Mouse (Mus musculus) CH12.LX (cell line): ENCODE data around the gene Psmb11. TPM values are rescaled to one million over a fixed set of nuclear protein-coding genes. Genes with fewer than 3 reads are reported as not detected.
"Not testable (repeated sequence)": the region's sequence is repeated elsewhere in the genome, so short reads cannot be mapped to it uniquely, and the experiment has no call there.

Experiments used
- DNase-seq: peaks from one replicate; pipeline ENCODE4 v3.0.0-alpha.2; 2013; ENCODE audit errors: extremely low read depth
- H3K27ac ChIP-seq: 2 replicates; pipeline ENCODE4 v1.5.1; 2012; ENCODE audit warnings: low read depth, mild to moderate bottlenecking, control low read depth, moderate library complexity; ENCODE audit not compliant: insufficient read depth
- H3K27me3 ChIP-seq: replicated peaks from 2 replicates; pipeline ENCODE3; 2012; ENCODE audit warnings: inconsistent platforms
- H3K36me3 ChIP-seq, 2 experiments: replicated peaks in 1 of 2; 2 replicates each; pipeline versions ENCODE3 to v1.6.1; 2012; ENCODE audit warnings: inconsistent platforms in 1 of 2, low read length in 1 of 2, mild to moderate bottlenecking in 1 of 2, mixed read lengths in 1 of 2, moderate library complexity in 1 of 2; ENCODE audit not compliant: control insufficient read depth in 1 of 2, insufficient read depth in 1 of 2
- H3K4me1 ChIP-seq, 2 experiments: 2 replicates each; pipeline ENCODE4 v1.6.1; 2012; ENCODE audit warnings: inconsistent platforms in 1 of 2, moderate library complexity in 1 of 2; ENCODE audit not compliant: insufficient read depth in 2 of 2, control insufficient read depth in 1 of 2
- H3K4me2 ChIP-seq: 2 replicates; pipeline ENCODE4 v1.6.1; 2012; ENCODE audit warnings: low read depth, mild to moderate bottlenecking, control low read depth; ENCODE audit not compliant: poor library complexity, insufficient read depth, severe bottlenecking
- H3K4me3 ChIP-seq, 3 experiments: fragments of 150-350 bp in 1 of 3; sonication (generic) in 1 of 3; replicated peaks in 1 of 3; 2 replicates each; pipeline versions ENCODE3 to v1.5.1; 2011 to 2012; ENCODE audit warnings: low read depth in 2 of 3, low read length in 2 of 3, mild to moderate bottlenecking in 2 of 3, moderate library complexity in 2 of 3, control low read depth in 1 of 3, improper control_type of control experiment in 1 of 3, inconsistent platforms in 1 of 3, mixed read lengths in 1 of 3; ENCODE audit not compliant: poor library complexity in 1 of 3
- H3K79me2 ChIP-seq: replicated peaks from 2 replicates; pipeline ENCODE4 v1.6.1; 2012; ENCODE audit warnings: mild to moderate bottlenecking, moderate library complexity; ENCODE audit not compliant: control insufficient read depth, poor library complexity, insufficient read depth, severe bottlenecking; ENCODE audit errors: extremely low read depth
- H3K9ac ChIP-seq: 2 replicates; pipeline ENCODE4 v1.6.1; 2012; ENCODE audit warnings: low read depth, mild to moderate bottlenecking, control low read depth, moderate library complexity; ENCODE audit not compliant: insufficient read depth
- H3K9me3 ChIP-seq: replicated peaks from 2 replicates; pipeline ENCODE3; 2012; ENCODE audit warnings: low read length, inconsistent platforms, mixed read lengths
- CHD1 ChIP-seq: IDR thresholded peaks from 2 replicates; pipeline ENCODE4 v1.6.1; 2012; ENCODE audit warnings: low read depth, low read length, improper control_type of control experiment, inconsistent platforms
- CTCF ChIP-seq, 2 experiments: IDR thresholded peaks in 1 of 2; conservative IDR thresholded peaks in 1 of 2; 2 replicates each; pipeline ENCODE4 v1.5.1; 2011 to 2012; ENCODE audit warnings: low read depth in 2 of 2, low read length in 2 of 2, improper control_type of control experiment in 1 of 2, inconsistent platforms in 1 of 2, mild to moderate bottlenecking in 1 of 2, moderate library complexity in 1 of 2
- E2F4 ChIP-seq: IDR thresholded peaks from 2 replicates; pipeline ENCODE4 v1.6.1; 2011; ENCODE audit warnings: low read depth, low read length, improper control_type of control experiment; ENCODE audit not compliant: insufficient replicate concordance
- ETS1 ChIP-seq: conservative IDR thresholded peaks from 2 replicates; pipeline ENCODE4 v1.6.1; 2012; ENCODE audit warnings: low read depth, mild to moderate bottlenecking, inconsistent platforms, low read length, improper control_type of control experiment, moderate library complexity
- GABPA ChIP-seq: IDR thresholded peaks from 2 replicates; pipeline ENCODE4 v1.6.1; 2012; ENCODE audit warnings: low read depth, low read length, improper control_type of control experiment, inconsistent platforms; ENCODE audit not compliant: insufficient replicate concordance
- HCFC1 ChIP-seq: IDR thresholded peaks from 2 replicates; pipeline ENCODE4 v1.6.1; 2012; ENCODE audit warnings: low read depth, mild to moderate bottlenecking, inconsistent platforms, low read length, improper control_type of control experiment
- KAT2A ChIP-seq: IDR thresholded peaks from 2 replicates; pipeline ENCODE4 v1.6.1; 2012; ENCODE audit warnings: low read length, improper control_type of control experiment, inconsistent platforms; ENCODE audit not compliant: insufficient replicate concordance
- MAX ChIP-seq: IDR thresholded peaks from 2 replicates; pipeline ENCODE4 v1.6.1; 2011; ENCODE audit warnings: low read length, improper control_type of control experiment
- MAZ ChIP-seq: IDR thresholded peaks from 2 replicates; pipeline ENCODE4 v1.6.1; 2012; ENCODE audit warnings: low read depth, mild to moderate bottlenecking, inconsistent platforms, low read length, improper control_type of control experiment, moderate library complexity
- MEF2A ChIP-seq: IDR thresholded peaks from 2 replicates; pipeline ENCODE4 v1.6.1; 2014; ENCODE audit warnings: low read depth, mild to moderate bottlenecking, inconsistent platforms, low read length, improper control_type of control experiment, borderline replicate concordance
- MYC ChIP-seq: IDR thresholded peaks from 2 replicates; pipeline ENCODE4 v1.6.1; 2011; ENCODE audit warnings: low read depth, mild to moderate bottlenecking, improper control_type of control experiment, low read length
- NELFE ChIP-seq: IDR thresholded peaks from 2 replicates; pipeline ENCODE4 v1.6.1; 2011; ENCODE audit warnings: low read depth, low read length, improper control_type of control experiment
- NRF1 ChIP-seq: IDR thresholded peaks from 2 replicates; pipeline ENCODE4 v1.6.1; 2014; ENCODE audit warnings: low read depth, mild to moderate bottlenecking, inconsistent platforms, low read length, improper control_type of control experiment, moderate library complexity
- POLR2A ChIP-seq: IDR thresholded peaks from 2 replicates; pipeline ENCODE4 v1.6.1; 2011; ENCODE audit warnings: low read depth, mild to moderate bottlenecking, improper control_type of control experiment, low read length
- POLR2AphosphoS2 ChIP-seq: IDR thresholded peaks from 2 replicates; pipeline ENCODE4 v1.6.1; 2011; ENCODE audit warnings: low read depth, low read length, improper control_type of control experiment
- RAD21 ChIP-seq: IDR thresholded peaks from 2 replicates; pipeline ENCODE4 v1.6.1; 2011; ENCODE audit warnings: low read depth, mild to moderate bottlenecking, low read length, improper control_type of control experiment, moderate library complexity
- SMC3 ChIP-seq: IDR thresholded peaks from 2 replicates; pipeline ENCODE4 v1.6.1; 2011; ENCODE audit warnings: low read depth, low read length, improper control_type of control experiment
- TBP ChIP-seq: conservative IDR thresholded peaks from 2 replicates; pipeline ENCODE4 v1.6.1; 2011; ENCODE audit warnings: low read depth, low read length, improper control_type of control experiment
- TCF12 ChIP-seq: IDR thresholded peaks from 2 replicates; pipeline ENCODE4 v1.6.1; 2014; ENCODE audit warnings: low read depth, mild to moderate bottlenecking, inconsistent platforms, low read length, improper control_type of control experiment
- UBTF ChIP-seq: IDR thresholded peaks from 2 replicates; pipeline ENCODE4 v1.6.1; 2012; ENCODE audit warnings: low read depth, mild to moderate bottlenecking, inconsistent platforms, low read length, improper control_type of control experiment, moderate library complexity
- USF2 ChIP-seq: conservative IDR thresholded peaks from 2 replicates; pipeline ENCODE4 v1.6.1; 2011; ENCODE audit warnings: low read depth, low read length, improper control_type of control experiment
- ZMIZ1 ChIP-seq: IDR thresholded peaks from 2 replicates; pipeline ENCODE4 v1.6.1; 2012; ENCODE audit warnings: low read depth, mild to moderate bottlenecking, inconsistent platforms, low read length, improper control_type of control experiment
- ZNF384 ChIP-seq: IDR thresholded peaks from 2 replicates; pipeline ENCODE4 v1.6.1; 2012; ENCODE audit warnings: low read depth, low read length, improper control_type of control experiment, inconsistent platforms
- dilution Hi-C: fragments of 300-500 bp; cut with MboI; formaldehyde crosslinking; loops from 2 replicates; pipeline ENCODE4 v1.14.3; 2020; ENCODE audit warnings: low sequenced_read_pairs; ENCODE audit not compliant: extremely low pct_unique_long_range_greater_than_20kb, extremely low pct_ligation_motif_present
- in situ Hi-C: fragments of 300-500 bp; cut with MboI; formaldehyde crosslinking; loops from 3 replicates; pipeline ENCODE4 v1.14.3; 2019; ENCODE audit warnings: low sequenced_read_pairs, low pct_ligation_motif_present, low pct_unique_long_range_greater_than_20kb, mixed read lengths
- polyA plus RNA-seq: library from polyadenylated mRNA; unstranded; fragments of >175 nt; gene quantifications from 2 replicates; pipeline ENCODE4 v1.2.1, GENCODE M21; 2012; ENCODE audit warnings: low read depth; ENCODE audit not compliant: insufficient read length
- total RNA-seq, 2 experiments: library from RNA; depleted of rRNA; stranded (reverse); fragments of 300-350 nt in 1 of 2; fragments of >200 nt in 1 of 2; gene quantifications; 2 replicates each; pipeline ENCODE4 v1.2.3; 2012 to 2014

Psmb11 gene
- total and polyA plus RNA-seq, 3 experiments: not detected

DNA sequence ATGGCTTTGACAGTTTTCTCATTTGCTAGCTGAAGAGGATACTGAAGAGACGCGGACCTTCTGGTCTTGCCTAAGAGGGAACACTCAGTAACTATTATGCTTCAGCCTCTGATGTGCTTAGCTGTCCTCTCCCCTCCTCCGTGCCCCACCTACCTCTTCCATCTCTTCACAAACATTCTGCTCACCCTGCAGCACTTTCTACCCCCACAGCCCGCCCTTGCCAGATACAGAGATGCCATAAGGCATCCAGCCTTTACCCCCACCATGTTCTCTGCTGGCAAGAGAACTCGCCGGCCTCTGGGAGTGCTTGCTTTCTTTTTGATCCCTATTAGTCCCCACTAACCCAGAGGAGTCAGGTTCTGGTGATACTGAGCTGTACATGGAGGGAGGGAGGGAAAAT, 10.6 kb upstream of the Psmb11 start:
- H3K4me1 ChIP-seq: peaks cover 0 to 4% of the 10 kb centered on the region in 2 experiments; a peak in 2 of 4 replicates
- H3K4me2 ChIP-seq: no peak overlapping the region
- H3K4me3 ChIP-seq: no peak overlapping the region
- H3K9ac ChIP-seq: no peak overlapping the region
- no peaks in the 10 kb centered on the region for H3K27me3 ChIP-seq
- H3K9me3 ChIP-seq: no peaks in the 10 kb centered on the region
- H3K79me2 ChIP-seq: no peaks in the 10 kb centered on the region
- peaks cover 32 to 49% of the 10 kb centered on the region in 2 experiments for H3K36me3 ChIP-seq
- in situ Hi-C loops (no loop called here), dilution Hi-C loops (no loop called here)
- TF ChIP-seq MAZ (no peak), HCFC1 (no peak), SMC3 (no peak), POLR2AphosphoS2 (no peak), CHD1 (no peak), ZNF384 (no peak), TCF12 (no peak), ZMIZ1 (no peak), TBP (no peak), CTCF (conservative IDR thresholded peaks at IDR 0.05 in 1 of 2, IDR thresholded peaks at IDR 0.05 in 1 of 2; ENCODE audit: low read depth in 2 of 2, low read length in 2 of 2) (no peak), RAD21 (no peak), POLR2A (no peak), USF2 (no peak), NELFE (no peak), MYC (no peak), E2F4 (no peak)
- no peak overlapping the region for H3K27ac ChIP-seq
- no peak for DNase-seq

DNA sequence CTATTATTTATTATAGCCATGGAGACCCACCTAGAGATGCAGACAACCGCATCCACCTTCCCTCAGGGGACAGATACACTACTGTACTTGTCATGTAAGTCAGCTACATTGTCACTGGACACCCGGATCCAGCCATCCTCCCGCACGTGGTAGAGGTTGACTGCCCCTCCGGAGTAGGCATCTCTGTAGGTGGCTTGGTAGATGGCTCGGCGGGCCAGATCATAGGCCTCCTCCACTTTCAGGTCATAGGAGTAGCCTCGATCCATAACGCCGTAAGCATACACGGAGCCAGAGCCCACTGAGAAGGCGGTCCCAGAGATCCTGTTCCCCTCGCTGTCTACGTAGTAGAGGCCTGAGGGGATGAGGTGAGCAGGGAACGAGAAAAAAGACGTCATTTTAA, 7.1 kb upstream of the Psmb11 start:
- H3K4me1 ChIP-seq, dilution Hi-C loops, H3K4me2 ChIP-seq, H3K27me3 ChIP-seq, H3K27ac ChIP-seq, H3K4me3 ChIP-seq, H3K9ac ChIP-seq, in situ Hi-C loops, DNase-seq, H3K9me3 ChIP-seq: not testable (repeated sequence)
- Histone ChIP-seq H3K36me3 (peaks cover 36 to 56% of the 10 kb centered on the region in 2 experiments), H3K79me2 (peaks cover 18% of the 10 kb centered on the region)

DNA sequence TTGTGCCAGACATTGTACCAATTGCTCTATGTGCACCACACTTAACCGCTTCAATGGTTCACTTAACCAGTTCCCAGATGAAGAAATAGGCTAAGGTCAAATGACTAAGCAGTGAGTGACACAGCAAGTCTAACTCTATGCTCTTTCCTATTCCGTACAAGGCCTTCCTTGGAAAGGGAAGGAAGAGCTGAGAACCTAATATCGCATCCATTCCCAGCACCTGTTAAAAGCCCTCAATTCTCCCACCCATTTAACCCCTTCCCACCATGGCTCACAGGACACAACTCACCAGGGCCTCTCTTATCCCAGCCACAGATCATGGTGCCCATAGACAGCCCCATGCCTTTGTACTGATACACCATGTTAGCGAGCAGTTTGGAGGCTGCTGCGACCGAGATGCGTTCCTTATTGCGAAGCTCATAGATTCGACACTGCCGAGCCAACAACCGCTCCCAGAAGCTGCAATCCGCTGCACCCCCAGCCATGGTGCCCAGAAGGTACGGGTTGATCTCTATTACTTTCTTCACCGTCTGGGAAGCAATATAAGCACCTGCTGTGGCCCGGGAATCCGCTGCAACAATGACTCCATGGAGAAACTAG, 4.9 kb upstream of the Psmb11 start:
- Histone ChIP-seq H3K9me3 (peaks cover 3% of the 10 kb centered on the region), H3K27me3 (no peaks in the 10 kb centered on the region), H3K36me3 (peaks cover 36 to 43% of the 10 kb centered on the region in 2 experiments), H3K4me2 (peak overlapping the region; percentile 30), H3K79me2 (peaks cover 18% of the 10 kb centered on the region), H3K27ac (no peak overlapping the region), H3K9ac (no peak overlapping the region), H3K4me3 (no peak overlapping the region), H3K4me1 (peaks cover 5 to 13% of the 10 kb centered on the region in 2 experiments; a peak in 3 of 4 replicates)
- in situ Hi-C loops (no loop called here), dilution Hi-C loops (no loop called here)
- DNase-seq: no peak
- no peak for TF ChIP-seq MEF2A
- TF ChIP-seq ZNF384: no peak
- no peak for TF ChIP-seq MAX
- TF ChIP-seq GABPA: no peak
- no peak for TF ChIP-seq ETS1
- no peak for TF ChIP-seq RAD21
- TF ChIP-seq MYC: no peak
- no peak for TF ChIP-seq UBTF
- no peak for TF ChIP-seq KAT2A
- TF ChIP-seq TBP: no peak
- TF ChIP-seq NRF1: no peak
- TF ChIP-seq CTCF (conservative IDR thresholded peaks at IDR 0.05 in 1 of 2, IDR thresholded peaks at IDR 0.05 in 1 of 2; ENCODE audit: low read depth in 2 of 2, low read length in 2 of 2): no peak
- TF ChIP-seq ZMIZ1: no peak
